Mouse (Mus musculus) embryonic facial prominence, embryonic 11.5 days (tissue): ENCODE results near the gene Nid2. TPM values are rescaled to one million over a fixed set of nuclear protein-coding genes. Genes with fewer than 3 reads are reported as not detected.

Source experiments
- ATAC-seq: fragments of 200-750 bp; cut with Nextera tagmentation; replicated peaks from 2 replicates; pipeline ENCODE4 v1.8.0; 2017; ENCODE audit warnings: low read depth; ENCODE audit not compliant: insufficient number of reproducible peaks, low FRiP score, low TSS enrichment
- DNase-seq: peaks from one replicate; pipeline ENCODE4 v3.0.0-alpha.2; 2015; ENCODE audit warnings: low spot score
- H3K27ac ChIP-seq: fragments of 300-500 bp; sonication (generic); replicated peaks from 2 replicates; pipeline ENCODE4 v1.5.1; 2014; ENCODE audit warnings: mild to moderate bottlenecking, low read depth, low read length, control low read depth
- H3K27me3 ChIP-seq: fragments of 300-500 bp; sonication (generic); 2 replicates; pipeline ENCODE4 v1.6.1; 2014; ENCODE audit warnings: mild to moderate bottlenecking, low read length, moderate library complexity, mixed read lengths; ENCODE audit not compliant: control insufficient read depth, insufficient read depth
- H3K36me3 ChIP-seq: fragments of 300-500 bp; sonication (generic); replicated peaks from 2 replicates; pipeline ENCODE4 v1.6.1; 2014; ENCODE audit warnings: low read depth, mild to moderate bottlenecking, low read length, moderate library complexity, mixed read lengths; ENCODE audit not compliant: control insufficient read depth, insufficient read depth
- H3K4me1 ChIP-seq: fragments of 300-500 bp; sonication (generic); 2 replicates; pipeline ENCODE4 v1.6.1; 2014; ENCODE audit warnings: low read length, mixed read lengths; ENCODE audit not compliant: control insufficient read depth, insufficient read depth
- H3K4me2 ChIP-seq: fragments of 300-500 bp; sonication (generic); 2 replicates; pipeline ENCODE4 v1.6.1; 2014; ENCODE audit warnings: low read depth, mild to moderate bottlenecking, control low read depth, low read length, moderate library complexity
- H3K4me3 ChIP-seq: fragments of 300-500 bp; sonication (generic); 2 replicates; pipeline ENCODE4 v1.5.1; 2014; ENCODE audit warnings: low read depth, low read length, control low read depth
- H3K9ac ChIP-seq: fragments of 300-500 bp; sonication (generic); replicated peaks from 2 replicates; pipeline ENCODE4 v1.6.1; 2014; ENCODE audit warnings: mild to moderate bottlenecking, control low read depth, low read length
- H3K9me3 ChIP-seq: fragments of 300-500 bp; sonication (generic); replicated peaks from 2 replicates; pipeline ENCODE4 v1.6.1; 2016; ENCODE audit warnings: mild to moderate bottlenecking, low read length, inconsistent platforms, mixed read lengths; ENCODE audit not compliant: control insufficient read depth
- WGBS: fragments of 180-500 bp; shearing (Covaris S2); extraction: QIAGEN DNeasy Blood & Tissue Kit; methylation state at CpG from one replicate; pipeline ENCODE4 v1.1.7; 2014; 5-methylcytosine and 5-hydroxymethylcytosine counted together
- polyA plus RNA-seq: library from polyadenylated mRNA; unstranded; fragments of >200 nt; fragmentation: Nextera tagmentation; extraction: Ambion mirVana; gene quantifications from 2 replicates; pipeline ENCODE4 v1.2.1, GENCODE M21; 2014

Gene Nid2
- polyA plus RNA-seq, 1 experiment from 2014 or later: 46.1 TPM

DNA sequence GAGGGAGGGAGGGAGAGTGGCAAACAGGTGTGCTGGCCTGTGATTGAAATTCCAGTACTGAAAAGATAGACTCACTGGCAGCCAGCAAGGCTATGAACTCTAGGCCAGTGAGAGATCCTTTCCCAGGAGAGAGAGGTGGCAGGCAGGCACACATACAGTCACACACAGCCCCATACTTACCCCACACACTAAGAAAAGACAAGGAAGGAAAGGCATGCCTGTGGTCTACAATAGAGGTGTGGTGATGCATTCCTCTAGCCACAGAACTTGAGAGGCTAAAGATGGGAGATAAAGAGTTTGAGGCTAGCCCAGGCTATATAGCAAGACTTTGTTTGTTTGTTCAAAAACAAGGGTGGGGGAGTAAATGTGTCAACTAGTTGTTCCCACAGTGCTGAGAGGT is 13.5 kb upstream of the Nid2 start:
- no peaks in the 10 kb centered on the region for H3K27me3 ChIP-seq
- no peaks in the 10 kb centered on the region for H3K36me3 ChIP-seq
- DNase-seq (no peak), ATAC-seq (no peak)
- H3K27ac ChIP-seq: no peak overlapping the region; the same call in 1 of the 2 replicates
- no peak overlapping the region for H3K4me2 ChIP-seq
- no peak overlapping the region for H3K9ac ChIP-seq
- no peaks in the 10 kb centered on the region for H3K9me3 ChIP-seq
- H3K4me3 ChIP-seq: no peak overlapping the region
- no peaks in the 10 kb centered on the region for H3K4me1 ChIP-seq

DNA sequence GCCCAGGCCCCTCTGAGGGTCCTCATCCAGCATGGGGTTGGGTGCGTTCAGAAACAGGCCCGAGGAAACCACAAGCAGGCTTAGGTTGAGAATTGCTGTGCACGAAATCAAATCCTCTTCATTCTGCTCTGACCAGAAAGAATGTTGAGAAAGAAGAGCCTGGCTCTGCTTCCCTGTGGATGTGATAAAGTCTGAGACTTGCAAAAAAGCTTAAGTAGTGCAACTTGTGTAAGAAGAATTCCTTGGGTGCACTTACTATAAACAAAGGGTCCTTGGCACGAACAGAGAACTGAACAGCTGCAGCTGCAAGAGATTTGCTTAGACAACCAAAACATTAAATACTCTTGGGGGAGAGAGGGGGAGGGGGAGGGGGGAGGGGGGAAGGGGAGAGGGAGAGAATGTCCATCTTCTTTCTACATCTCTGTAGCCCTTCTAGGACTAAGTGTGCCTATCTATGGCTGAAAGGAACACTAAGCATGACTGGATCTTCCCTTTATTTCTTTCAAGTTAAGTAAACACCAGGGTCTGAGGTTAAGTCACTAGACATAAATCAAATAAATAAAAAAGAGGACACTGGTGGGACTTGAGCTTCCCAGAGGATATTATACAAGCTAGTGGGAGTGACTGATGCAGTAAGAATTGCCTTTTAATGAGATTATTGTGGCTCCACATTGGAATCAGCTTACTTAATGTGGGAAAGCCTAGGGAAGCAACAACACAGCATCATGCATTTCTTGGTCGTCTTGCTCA is 12.8 kb upstream of the Nid2 start:
- H3K4me1 ChIP-seq: no peaks in the 10 kb centered on the region
- no peaks in the 10 kb centered on the region for H3K27me3 ChIP-seq
- ATAC-seq (no peak), DNase-seq (no peak)
- H3K27ac ChIP-seq: no peak overlapping the region; the same call in 1 of the 2 replicates
- H3K36me3 ChIP-seq: no peaks in the 10 kb centered on the region
- 25% methylated on average over 5 of the region's 5 CpGs for WGBS
- H3K9ac ChIP-seq: no peak overlapping the region; the same call in 1 of the 2 replicates
- no peak overlapping the region for H3K4me3 ChIP-seq
- H3K4me2 ChIP-seq: no peak overlapping the region
- no peaks in the 10 kb centered on the region for H3K9me3 ChIP-seq

DNA sequence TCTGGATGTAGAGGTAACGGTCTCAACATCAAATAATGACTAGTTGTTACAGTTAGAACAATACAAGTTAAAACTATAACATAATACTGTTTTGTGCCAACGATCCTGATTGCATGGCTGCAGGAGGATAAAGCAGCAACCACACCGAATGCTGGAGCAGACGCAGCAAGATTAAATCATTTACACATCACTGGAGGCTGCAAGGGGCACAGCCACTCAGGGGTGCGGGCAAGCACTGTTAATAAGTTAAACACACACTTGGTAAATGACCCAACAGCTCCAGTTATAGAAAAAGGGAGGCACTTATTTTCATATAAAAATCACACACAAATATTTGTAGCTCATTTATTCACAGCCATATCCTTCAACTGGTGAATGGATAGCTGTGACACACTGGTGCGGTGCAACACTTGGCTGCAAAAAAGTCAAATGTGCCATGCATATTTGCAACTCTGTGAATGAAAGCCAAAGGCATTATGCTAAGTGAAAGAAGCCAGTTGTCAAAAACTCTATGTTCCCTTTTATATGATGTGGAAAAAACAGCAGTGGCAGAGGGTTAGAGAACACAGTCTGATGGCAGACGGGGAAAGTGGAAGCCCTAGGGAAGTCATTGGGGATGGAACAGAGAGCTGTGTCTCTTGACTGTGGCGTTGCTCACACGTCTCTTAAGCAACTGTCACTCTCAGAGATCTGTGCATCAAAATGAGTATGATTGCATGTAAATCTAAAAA is 11.5 kb upstream of the Nid2 start:
- ATAC-seq (no peak), DNase-seq (no peak)
- no peaks in the 10 kb centered on the region for H3K9me3 ChIP-seq
- H3K27ac ChIP-seq: no peak overlapping the region
- no peaks in the 10 kb centered on the region for H3K27me3 ChIP-seq
- no peaks in the 10 kb centered on the region for H3K36me3 ChIP-seq
- no peaks in the 10 kb centered on the region for H3K4me1 ChIP-seq
- H3K4me3 ChIP-seq: no peak overlapping the region
- H3K4me2 ChIP-seq: no peak overlapping the region
- H3K9ac ChIP-seq: no peak overlapping the region
- WGBS: 69% methylated on average over 9 of the region's 9 CpGs

DNA sequence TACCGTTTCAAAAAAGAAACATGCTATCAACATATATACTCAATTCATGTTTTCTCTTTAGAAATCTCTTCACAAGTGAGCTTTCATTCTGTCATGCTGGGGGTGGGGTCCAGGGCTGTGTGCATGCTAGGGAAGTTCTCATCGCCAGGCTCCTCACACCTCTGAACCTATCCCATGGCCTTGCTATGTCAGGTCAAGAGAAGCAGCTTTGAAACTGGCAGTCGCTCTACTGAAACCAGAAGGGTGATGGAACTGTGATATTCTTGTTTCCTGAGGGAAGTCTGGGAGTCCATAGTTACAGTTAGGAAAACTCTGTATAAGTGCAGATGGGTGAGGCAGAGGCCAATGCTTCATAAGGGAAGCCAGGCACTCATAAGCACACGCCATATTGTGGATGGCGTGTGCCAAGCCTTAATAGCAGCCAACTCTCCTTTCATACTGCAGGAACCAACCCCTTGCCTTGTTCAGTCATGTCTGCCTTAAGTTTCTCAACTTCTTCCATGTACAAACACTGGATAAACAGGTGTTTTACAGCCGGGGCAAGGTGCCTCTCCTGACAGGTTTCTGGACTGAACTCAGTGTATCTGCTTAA is 10.8 kb upstream of the Nid2 start:
- Histone ChIP-seq H3K9me3 (no peaks in the 10 kb centered on the region), H3K4me3 (no peak overlapping the region), H3K27ac (no peak overlapping the region), H3K9ac (no peak overlapping the region), H3K27me3 (no peaks in the 10 kb centered on the region), H3K4me1 (no peaks in the 10 kb centered on the region), H3K4me2 (no peak overlapping the region), H3K36me3 (no peaks in the 10 kb centered on the region)
- DNase-seq (no peak), ATAC-seq (no peak)
- WGBS: 88% methylated on average over 6 of the region's 6 CpGs

DNA sequence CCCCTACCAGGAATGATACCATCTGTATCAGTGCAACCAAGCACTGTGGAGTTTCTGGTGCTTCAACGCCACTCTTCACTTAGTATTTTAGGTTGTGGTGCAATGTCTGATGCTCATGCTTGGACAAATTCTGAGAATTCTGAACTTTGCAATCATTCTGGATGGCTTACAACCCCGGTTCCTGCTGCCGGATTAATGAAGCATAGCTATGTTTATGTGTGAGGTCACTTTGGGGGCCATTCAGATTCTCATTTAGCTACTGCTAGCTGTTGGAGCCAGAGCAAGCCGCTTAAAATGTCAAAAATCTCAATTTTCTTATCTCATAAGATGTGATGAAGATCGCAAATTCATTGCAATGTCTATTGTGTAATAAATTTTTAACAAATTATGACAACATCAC is 6.2 kb upstream of the Nid2 start:
- Histone ChIP-seq H3K36me3 (no peaks in the 10 kb centered on the region), H3K4me1 (no peaks in the 10 kb centered on the region), H3K4me3 (no peak overlapping the region), H3K9me3 (no peaks in the 10 kb centered on the region), H3K27me3 (no peaks in the 10 kb centered on the region), H3K9ac (no peak overlapping the region), H3K4me2 (no peak overlapping the region), H3K27ac (no peak overlapping the region)
- ATAC-seq (no peak), DNase-seq (no peak)
- WGBS: 83% methylated on average over 5 of the region's 5 CpGs

DNA sequence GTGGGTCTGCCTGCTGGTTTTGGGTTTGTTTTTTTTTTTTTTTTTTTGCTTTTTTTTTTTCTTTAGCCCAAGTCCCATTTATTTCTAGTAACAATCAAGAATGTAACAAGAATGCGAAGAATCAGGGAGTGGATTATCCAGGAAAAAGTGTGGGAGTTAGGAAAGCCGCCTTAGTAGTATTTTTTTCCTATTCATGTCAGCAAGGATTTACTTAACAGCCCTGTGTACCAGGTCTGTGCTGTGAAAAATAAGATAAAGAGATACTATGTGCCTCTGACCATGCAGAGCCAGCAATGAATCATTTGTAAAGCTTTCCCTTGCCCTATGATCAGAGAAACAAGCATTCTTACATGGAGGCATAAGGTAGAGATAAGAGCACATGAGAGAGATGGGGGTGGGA is 4.8 kb upstream of the Nid2 start:
- H3K9me3 ChIP-seq: no peaks in the 10 kb centered on the region
- no peaks in the 10 kb centered on the region for H3K36me3 ChIP-seq
- H3K4me1 ChIP-seq: no peaks in the 10 kb centered on the region
- DNase-seq (no peak), ATAC-seq (no peak)
- WGBS: 89% methylated on average over 2 of the region's 2 CpGs
- no peak overlapping the region for H3K9ac ChIP-seq
- H3K27me3 ChIP-seq: no peaks in the 10 kb centered on the region
- no peak overlapping the region for H3K27ac ChIP-seq
- H3K4me2 ChIP-seq: no peak overlapping the region
- no peak overlapping the region for H3K4me3 ChIP-seq

DNA sequence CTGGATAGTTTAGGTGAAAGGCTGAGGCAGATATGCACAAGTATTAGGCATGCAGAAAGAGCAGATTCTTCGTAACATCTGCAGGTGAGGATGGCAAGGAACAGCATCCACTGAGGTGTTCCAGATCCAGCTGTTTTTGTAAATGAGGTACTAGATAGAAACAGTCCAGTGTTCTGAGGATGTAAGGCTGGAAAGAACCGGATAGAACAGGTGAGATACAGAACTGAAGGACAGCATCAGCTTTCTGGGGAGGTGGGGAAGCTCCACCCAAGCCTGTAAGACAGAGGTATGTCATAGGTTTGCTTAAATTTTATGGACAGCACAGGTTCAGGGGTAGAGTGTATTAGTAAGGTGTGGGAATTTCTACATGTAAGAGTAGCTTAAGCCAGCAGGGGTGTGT is 4.3 kb upstream of the Nid2 start:
- DNase-seq: no peak
- ATAC-seq: no peak
- Histone ChIP-seq H3K9ac (no peak overlapping the region), H3K9me3 (no peaks in the 10 kb centered on the region), H3K36me3 (no peaks in the 10 kb centered on the region), H3K27ac (no peak overlapping the region), H3K27me3 (no peaks in the 10 kb centered on the region), H3K4me2 (no peak overlapping the region), H3K4me1 (no peaks in the 10 kb centered on the region), H3K4me3 (no peak overlapping the region)
- whole genome bisulfite sequencing: 81% methylated on average over 2 of the region's 2 CpGs

DNA sequence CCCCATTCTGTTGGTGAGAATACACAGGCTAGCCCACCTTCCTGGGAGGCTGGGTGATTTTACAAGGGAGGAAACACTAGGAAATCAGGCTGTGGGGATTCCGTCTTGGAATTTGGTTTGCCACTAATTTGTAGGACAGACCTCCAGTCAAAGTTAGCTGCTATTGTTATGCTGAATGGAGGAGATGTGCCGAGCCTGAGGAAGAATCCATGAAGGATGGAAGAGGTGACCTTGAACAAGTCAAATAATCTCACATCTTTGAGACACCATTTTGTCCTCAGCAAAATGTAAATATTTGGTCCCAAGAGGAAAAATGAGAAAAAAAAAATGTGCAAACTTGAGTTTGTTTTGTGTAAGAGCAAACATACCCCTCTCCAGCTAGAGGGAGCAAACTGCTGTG is 1.3 kb upstream of the Nid2 start:
- Histone ChIP-seq H3K4me1 (no peaks in the 10 kb centered on the region), H3K36me3 (no peaks in the 10 kb centered on the region; the same call in 1 of the 2 replicates), H3K4me2 (no peak overlapping the region), H3K9me3 (no peaks in the 10 kb centered on the region), H3K27ac (no peak overlapping the region), H3K9ac (no peak overlapping the region), H3K27me3 (no peaks in the 10 kb centered on the region), H3K4me3 (no peak overlapping the region)
- DNase-seq (no peak), ATAC-seq (no peak)
- WGBS: 34% methylated on average over 2 of the region's 2 CpGs
